Mouse (Mus musculus) hindbrain, postnatal 0 days (tissue): ENCODE data around the gene Izumo4. TPM values are rescaled to one million over a fixed set of nuclear protein-coding genes. Genes with fewer than 3 reads are reported as not detected.

ENCODE experiments used
- ATAC-seq: fragments of 200-750 bp; cut with Nextera tagmentation; 2 replicates; pipeline ENCODE4 v1.8.0; 2017; ENCODE audit warnings: mild to moderate bottlenecking, moderate TSS enrichment, moderate library complexity
- DNase-seq: peaks from one replicate; pipeline ENCODE4 v3.0.0-alpha.2; 2015; ENCODE audit warnings: low spot score
- H3K27ac ChIP-seq: fragments of 300-500 bp; sonication (generic); 2 replicates; pipeline ENCODE4 v1.5.1; 2014; ENCODE audit warnings: mild to moderate bottlenecking
- H3K27me3 ChIP-seq: fragments of 300-500 bp; sonication (generic); 2 replicates; pipeline ENCODE4 v1.6.1; 2014; ENCODE audit warnings: low read length, mixed read lengths; ENCODE audit not compliant: insufficient read depth
- H3K36me3 ChIP-seq: fragments of 300-500 bp; sonication (generic); 2 replicates; pipeline ENCODE4 v1.6.1; 2014; ENCODE audit warnings: low read length, mixed read lengths; ENCODE audit not compliant: insufficient read depth
- H3K4me1 ChIP-seq: fragments of 300-500 bp; sonication (generic); 2 replicates; pipeline ENCODE4 v1.6.1; 2014; ENCODE audit warnings: antibody characterized with exemption, low read length, mixed read lengths; ENCODE audit not compliant: insufficient read depth
- H3K4me2 ChIP-seq: fragments of 300-500 bp; sonication (generic); 2 replicates; pipeline ENCODE4 v1.6.1; 2014; ENCODE audit warnings: low read depth, mild to moderate bottlenecking, low read length, moderate library complexity, mixed read lengths
- H3K4me3 ChIP-seq: fragments of 300-500 bp; sonication (generic); 2 replicates; pipeline ENCODE4 v1.5.1; 2014; ENCODE audit warnings: low read length
- H3K9ac ChIP-seq: fragments of 300-500 bp; sonication (generic); replicated peaks from 2 replicates; pipeline ENCODE4 v1.6.1; 2014; ENCODE audit warnings: mild to moderate bottlenecking, low read length, moderate library complexity, mixed read lengths
- H3K9me3 ChIP-seq: fragments of 300-500 bp; sonication (generic); 2 replicates; pipeline ENCODE4 v1.6.1; 2016; ENCODE audit warnings: low read length, mixed read lengths
- CTCF ChIP-seq: IDR thresholded peaks from 2 replicates; pipeline ENCODE4 v1.5.1; 2016; ENCODE audit warnings: antibody characterized with exemption, control low read depth, low read depth
- WGBS: fragments of 180-500 bp; shearing (Covaris S2); extraction: QIAGEN DNeasy Blood & Tissue Kit; methylation state at CpG from one replicate; pipeline ENCODE4 v1.1.7; 2014; 5-methylcytosine and 5-hydroxymethylcytosine counted together
- polyA plus RNA-seq: library from polyadenylated mRNA; unstranded; fragments of >200 nt; fragmentation: Nextera tagmentation; extraction: Ambion mirVana; gene quantifications from 2 replicates; pipeline ENCODE4 v1.2.1, GENCODE M21; 2015
- total RNA-seq: library from RNA; depleted of rRNA; stranded (reverse); fragments of >200 nt; gene quantifications from 2 replicates; pipeline ENCODE4 v1.2.3, GENCODE M21; 2014

The Izumo4 gene
- total and polyA plus RNA-seq, 2 experiments from 2014 or later: 31.1 to 46.7 TPM

DNA sequence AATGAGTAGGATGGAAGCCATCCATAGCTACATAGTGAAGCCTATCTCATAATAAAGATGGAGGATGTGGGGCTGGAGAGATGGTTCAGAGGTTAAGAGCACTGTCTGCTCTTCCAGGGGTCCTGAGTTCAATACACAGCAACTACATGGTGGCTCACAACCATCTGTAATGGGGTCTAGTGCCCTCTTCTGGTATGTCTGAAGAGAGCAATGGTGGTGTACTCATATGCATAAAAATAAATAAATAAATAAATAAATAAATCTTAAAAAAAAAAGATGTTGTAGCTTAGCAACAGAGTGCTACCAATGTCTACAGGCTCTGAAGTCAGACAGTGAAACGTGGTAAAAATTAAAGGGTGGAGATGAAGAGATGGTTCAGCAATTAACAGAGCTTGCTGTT is 36.7 kb downstream of the Izumo4 start:
- peaks cover 20% of the 10 kb centered on the region for H3K4me1 ChIP-seq
- no peak overlapping the region for H3K9ac ChIP-seq
- H3K9me3 ChIP-seq: no peaks in the 10 kb centered on the region
- H3K4me3 ChIP-seq: no peak overlapping the region
- H3K27ac ChIP-seq: no peak overlapping the region
- WGBS: 41% methylated on average over 1 of the region's 1 CpGs
- no peaks in the 10 kb centered on the region for H3K27me3 ChIP-seq
- TF ChIP-seq CTCF: peak; percentile 9; the same call in 1 of the 2 replicates
- DNase-seq: no peak
- no peak for ATAC-seq
- H3K4me2 ChIP-seq: no peak overlapping the region
- H3K36me3 ChIP-seq: no peaks in the 10 kb centered on the region

- peak overlapping the region; percentile 83; the same call in 1 of the 2 replicates for H3K27ac ChIP-seq
- DNase-seq: peak; percentile 37
Measured at GRCm38 (mm10) chr10:80741146-80741545, 39.2 kb downstream of the Izumo4 start.

GRCm38 (mm10) chr10:80741634-80742179 is 39.7 kb downstream of the Izumo4 start:
- no peak for TF ChIP-seq CTCF
- Histone ChIP-seq H3K36me3 (no peaks in the 10 kb centered on the region), H3K4me3 (peak overlapping the region; percentile 100), H3K9me3 (no peaks in the 10 kb centered on the region), H3K4me2 (peak overlapping the region; percentile 92), H3K4me1 (peaks cover 20% of the 10 kb centered on the region), H3K9ac (peak overlapping the region; percentile 99), H3K27ac (peak overlapping the region; percentile 83), H3K27me3 (no peaks in the 10 kb centered on the region)
- under 1% methylated on average over 46 of the region's 46 CpGs for WGBS
- ATAC-seq (no peak; the same call in 1 of the 2 replicates), DNase-seq (no peak)

More at GRCm38 (mm10) chr10:80741146-80741545, 39.2 kb downstream of the Izumo4 start:
- WGBS: 22% methylated on average over 5 of the region's 5 CpGs
- H3K9me3 ChIP-seq: no peaks in the 10 kb centered on the region
- TF ChIP-seq CTCF: no peak
- H3K4me3 ChIP-seq: peak overlapping the region; percentile 100
- no peaks in the 10 kb centered on the region for H3K27me3 ChIP-seq
- no peak for ATAC-seq
- peak overlapping the region; percentile 99 for H3K9ac ChIP-seq
- H3K36me3 ChIP-seq: no peaks in the 10 kb centered on the region
- peaks cover 20% of the 10 kb centered on the region for H3K4me1 ChIP-seq
- peak overlapping the region; percentile 92 for H3K4me2 ChIP-seq

DNA sequence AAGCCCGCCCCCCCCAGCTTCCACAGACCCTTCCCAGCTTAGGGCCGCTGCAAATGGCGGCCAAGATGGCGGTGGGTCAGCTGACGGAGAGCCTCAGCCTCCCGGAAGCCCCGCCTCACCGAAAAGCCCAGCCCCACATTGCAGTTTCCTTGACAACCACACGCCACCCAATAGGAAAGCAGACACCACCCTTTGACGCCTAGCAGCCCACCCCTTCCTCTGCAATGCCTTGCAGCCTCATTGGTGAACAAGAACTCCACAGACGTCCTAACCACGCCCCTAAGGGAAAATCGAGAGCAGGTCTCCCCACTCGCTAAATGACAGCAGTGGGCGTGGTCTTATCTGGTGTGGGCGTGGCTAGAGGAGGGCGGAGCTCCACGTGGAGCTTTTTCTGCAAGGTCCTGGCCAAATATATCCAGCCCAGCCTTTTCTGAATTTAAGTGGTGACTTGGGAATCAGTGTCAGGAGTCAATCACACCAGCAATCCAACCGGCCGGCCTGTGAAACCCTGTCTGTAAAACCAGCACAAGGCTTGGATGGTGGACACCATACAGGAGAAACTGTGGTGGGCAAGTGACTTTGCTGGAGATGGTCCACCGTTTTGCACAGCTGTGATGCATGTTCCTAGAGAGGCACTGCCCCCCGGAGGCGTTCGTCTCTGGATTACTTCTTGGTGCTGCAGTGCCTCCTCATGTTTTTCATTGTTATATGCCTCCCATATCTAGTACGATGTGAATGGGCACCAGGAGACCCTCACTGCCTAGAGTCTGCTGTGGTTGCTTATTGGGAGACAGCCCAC is 40.4 kb downstream of the Izumo4 start, which contains the start of gene Ap3d1:
Gene Ap3d1, minus strand, starts transcription at position 85 of the 799 bp plus-strand sequence.
- H3K27me3 ChIP-seq: no peaks in the 10 kb centered on the region

DNA sequence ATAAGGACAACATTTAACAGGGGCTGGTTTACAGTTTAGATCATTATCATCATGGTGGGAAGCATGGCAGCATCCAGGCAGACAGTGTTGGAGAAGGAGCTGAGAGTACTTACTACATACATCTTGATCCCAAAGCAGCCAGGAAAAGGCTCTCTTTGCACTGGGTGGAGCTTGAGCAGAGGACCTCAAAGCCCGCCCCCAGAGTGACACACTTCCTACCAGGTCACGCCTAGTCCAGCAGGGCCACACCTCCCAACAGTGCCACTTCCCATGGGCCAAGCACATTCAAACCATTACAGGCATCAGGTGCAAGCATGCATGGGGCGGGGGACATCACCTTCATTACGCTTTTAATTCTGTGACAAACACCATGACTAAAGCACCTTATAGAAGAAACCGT is 42.3 kb downstream of the Izumo4 start:
- no peak for TF ChIP-seq CTCF
- WGBS: 44% methylated on average over 5 of the region's 5 CpGs

More for the DNA sequence above, 40.4 kb downstream of the Izumo4 start, which contains the start of gene Ap3d1:
- H3K36me3 ChIP-seq: no peaks in the 10 kb centered on the region
- TF ChIP-seq CTCF: peak; percentile 40; the same call in 1 of the 2 replicates
- DNase-seq: peak; percentile 100
- 1% methylated on average over 25 of the region's 25 CpGs for WGBS
- peak within 1 kb of the TSS; percentile 100 for H3K4me3 ChIP-seq
- peaks cover 20% of the 10 kb centered on the region for H3K4me1 ChIP-seq
- no peaks in the 10 kb centered on the region for H3K9me3 ChIP-seq
- H3K4me2 ChIP-seq: peak within 1 kb of the TSS; percentile 92
- ATAC-seq: peak; percentile 100
- peak within 1 kb of the TSS; percentile 99 for H3K9ac ChIP-seq
- H3K27ac ChIP-seq: peak within 1 kb of the TSS; percentile 83

DNA sequence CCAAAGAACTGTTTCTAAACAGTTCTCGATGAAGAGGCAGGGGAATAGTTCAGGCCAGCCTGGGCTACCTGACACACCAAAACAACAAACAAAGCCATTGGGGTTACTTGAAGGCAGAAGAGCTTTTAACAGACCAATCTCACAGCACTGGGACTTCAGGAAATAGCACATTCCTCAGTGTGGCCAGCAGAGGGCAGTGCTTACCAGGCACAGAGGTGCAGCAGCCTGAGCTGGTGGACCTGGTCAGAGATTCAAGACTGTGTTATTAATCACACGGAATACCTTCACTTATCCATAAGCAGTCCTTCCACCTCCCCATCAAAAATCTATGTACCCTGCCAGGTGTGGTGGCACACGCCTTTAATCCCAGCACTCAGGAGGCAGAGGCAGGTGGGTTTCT is 45.4 kb downstream of the Izumo4 start:
- TF ChIP-seq CTCF: peak; percentile 97
- 16% methylated on average over 3 of the region's 3 CpGs for WGBS
- peak; percentile 46; the same call in 1 of the 2 replicates for ATAC-seq

More for the DNA sequence above, 42.3 kb downstream of the Izumo4 start:
- no peaks in the 10 kb centered on the region for H3K36me3 ChIP-seq
- H3K4me3 ChIP-seq: no peak overlapping the region
- H3K9me3 ChIP-seq: no peaks in the 10 kb centered on the region
- ATAC-seq (no peak), DNase-seq (no peak)
- no peak overlapping the region for H3K27ac ChIP-seq
- no peaks in the 10 kb centered on the region for H3K27me3 ChIP-seq
- H3K4me2 ChIP-seq: no peak overlapping the region
- H3K4me1 ChIP-seq: peaks cover 15% of the 10 kb centered on the region
- no peak overlapping the region for H3K9ac ChIP-seq

More for the DNA sequence above, 45.4 kb downstream of the Izumo4 start:
- H3K9me3 ChIP-seq: no peaks in the 10 kb centered on the region
- H3K4me2 ChIP-seq: no peak overlapping the region
- H3K27ac ChIP-seq: no peak overlapping the region
- no peak overlapping the region for H3K9ac ChIP-seq
- peak; percentile 80 for DNase-seq
- no peak overlapping the region for H3K4me3 ChIP-seq
- no peaks in the 10 kb centered on the region for H3K36me3 ChIP-seq
- H3K4me1 ChIP-seq: peaks cover 8% of the 10 kb centered on the region; the same call in 1 of the 2 replicates
- H3K27me3 ChIP-seq: no peaks in the 10 kb centered on the region
